Mouse (Mus musculus): ENCODE data around the gene Atf7ip. TPM values are rescaled to one million over a fixed set of nuclear protein-coding genes. Genes with fewer than 3 reads are reported as not detected.

The Atf7ip gene
- 21.0 TPM for polyA plus RNA-seq (2014; fragmentation: Illumina TruSeq; extraction: RNeasy Lipid Tissue Mini Kit (QIAGEN cat#74804); ENCODE audit: low read depth, low replicate concordance)

GRCm38 (mm10) chr6:136505867-136506266 is at the start of gene Atf7ip:
Gene Atf7ip, plus strand, starts transcription at chr6:136506167.

Other genes with a start within 250 kb of the Atf7ip start
- not detected for gene Gm8994, start 178.6 kb upstream of the Atf7ip start, polyA plus RNA-seq (2014; fragmentation: Illumina TruSeq; extraction: RNeasy Lipid Tissue Mini Kit (QIAGEN cat#74804); ENCODE audit: low read depth, low replicate concordance)
- not detected for gene E330021D16Rik, start 90.6 kb upstream of the Atf7ip start, polyA plus RNA-seq (2014; fragmentation: Illumina TruSeq; extraction: RNeasy Lipid Tissue Mini Kit (QIAGEN cat#74804); ENCODE audit: low read depth, low replicate concordance)
- gene Plbd1, start 155.8 kb downstream of the Atf7ip start, polyA plus RNA-seq (2014; fragmentation: Illumina TruSeq; extraction: RNeasy Lipid Tissue Mini Kit (QIAGEN cat#74804); ENCODE audit: low read depth, low replicate concordance) = 31.6 TPM

Data from adipose tissue, adult 10 weeks (tissue).